Mouse (Mus musculus) midbrain, embryonic 15.5 days (tissue): ENCODE measurements around the gene Rnf144a. TPM values are rescaled to one million over a fixed set of nuclear protein-coding genes. Genes with fewer than 3 reads are reported as not detected.

ENCODE experiments used
- ATAC-seq: fragments of 200-750 bp; cut with Nextera tagmentation; replicated peaks from 2 replicates; pipeline ENCODE4 v1.8.0; 2017; ENCODE audit warnings: moderate TSS enrichment
- H3K27ac ChIP-seq: fragments of 300-500 bp; sonication (generic); 2 replicates; pipeline ENCODE4 v1.5.1; 2015; ENCODE audit warnings: mild to moderate bottlenecking, inconsistent platforms
- H3K27me3 ChIP-seq: fragments of 300-500 bp; sonication (generic); replicated peaks from 2 replicates; pipeline ENCODE4 v1.6.1; 2015; ENCODE audit warnings: inconsistent platforms
- H3K36me3 ChIP-seq: fragments of 300-500 bp; sonication (generic); replicated peaks from 2 replicates; pipeline ENCODE4 v1.6.1; 2015; ENCODE audit warnings: inconsistent platforms
- H3K4me1 ChIP-seq: fragments of 300-500 bp; sonication (generic); 2 replicates; pipeline ENCODE4 v1.6.1; 2015; ENCODE audit warnings: inconsistent platforms
- H3K4me2 ChIP-seq: fragments of 300-500 bp; sonication (generic); 2 replicates; pipeline ENCODE4 v1.6.1; 2015; ENCODE audit warnings: inconsistent platforms, mild to moderate bottlenecking, moderate library complexity
- H3K4me3 ChIP-seq: fragments of 300-500 bp; sonication (generic); 2 replicates; pipeline ENCODE4 v1.5.1; 2015; ENCODE audit warnings: mild to moderate bottlenecking, inconsistent platforms
- H3K9ac ChIP-seq: fragments of 300-500 bp; sonication (generic); 2 replicates; pipeline ENCODE4 v1.6.1; 2015; ENCODE audit warnings: mild to moderate bottlenecking, inconsistent platforms
- H3K9me3 ChIP-seq: fragments of 300-500 bp; sonication (generic); 2 replicates; pipeline ENCODE4 v1.6.1; 2016; ENCODE audit warnings: inconsistent platforms
- WGBS: fragments of 180-500 bp; shearing (Covaris S2); methylation state at CpG from one replicate; pipeline ENCODE4 v1.1.7; 2015; ENCODE audit warnings: mixed read lengths; 5-methylcytosine and 5-hydroxymethylcytosine counted together
- polyA plus RNA-seq: library from polyadenylated mRNA; unstranded; fragments of >200 nt; fragmentation: Nextera tagmentation; extraction: Ambion mirVana; gene quantifications from 2 replicates; pipeline ENCODE4 v1.2.1, GENCODE M21; 2015

Rnf144a gene
- polyA plus RNA-seq, 1 experiment from 2014 or later = 30.8 TPM

DNA sequence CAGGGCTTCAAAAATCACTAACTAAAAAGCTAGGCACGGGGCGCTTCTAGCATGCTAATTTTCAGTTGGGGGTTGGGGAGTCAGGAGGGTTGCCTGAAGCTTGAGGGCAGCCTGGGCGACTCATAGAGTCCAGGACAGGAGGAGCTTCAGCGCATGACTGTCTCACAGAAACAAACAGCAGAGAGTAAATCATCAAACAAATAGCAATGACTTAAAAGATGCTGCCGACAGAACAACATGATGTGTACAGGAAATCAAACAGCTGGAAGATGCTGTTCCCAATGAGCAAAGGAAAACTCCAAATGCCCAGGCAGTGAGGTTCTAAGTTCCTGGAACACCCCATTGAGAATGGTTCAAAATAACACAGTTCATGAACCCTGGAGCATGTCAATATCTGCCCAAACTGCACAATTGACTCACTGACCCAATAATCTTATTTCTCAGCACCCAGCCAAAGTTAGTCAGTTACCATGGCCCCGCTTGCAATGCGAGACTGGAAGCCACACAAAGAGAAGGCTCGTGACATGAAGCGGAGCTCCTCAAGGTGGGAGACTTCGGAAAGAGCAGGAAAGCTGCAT, 54.0 kb downstream of the Rnf144a start:
- no peak overlapping the region for H3K4me2 ChIP-seq
- 0 out of 2 replicates have a peak overlapping the region, but pooled peaks have one; percentile 5 for H3K27ac ChIP-seq
- 59% methylated on average over 10 of the region's 10 CpGs for WGBS
- no peak overlapping the region for H3K4me3 ChIP-seq
- H3K9ac ChIP-seq = no peak overlapping the region
- no peaks in the 10 kb centered on the region for H3K27me3 ChIP-seq
- H3K9me3 ChIP-seq = no peaks in the 10 kb centered on the region
- H3K36me3 ChIP-seq = no peaks in the 10 kb centered on the region
- no peak for ATAC-seq
- peaks cover 18% of the 10 kb centered on the region for H3K4me1 ChIP-seq

DNA sequence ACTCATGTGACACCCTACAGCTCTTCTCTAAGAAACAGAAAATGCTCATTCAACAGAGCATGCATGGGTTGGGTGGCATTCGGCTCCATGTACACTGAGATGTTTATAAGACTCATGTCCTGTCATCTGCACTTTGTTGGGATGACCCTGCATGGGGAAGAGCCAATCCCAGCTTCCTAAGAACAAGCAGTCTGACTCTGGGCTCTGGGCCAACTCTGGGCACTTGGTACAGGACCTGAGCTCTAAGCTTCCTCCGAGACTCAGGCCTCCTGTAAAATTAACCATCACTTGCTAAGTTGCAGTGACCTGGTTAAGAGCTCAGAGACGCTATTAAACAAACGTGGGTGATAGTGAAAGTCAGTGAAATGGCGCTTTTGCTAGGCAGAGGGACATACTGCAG, 55.2 kb downstream of the Rnf144a start:
- Histone ChIP-seq H3K9me3 (no peaks in the 10 kb centered on the region), H3K9ac (no peak overlapping the region), H3K4me2 (no peak overlapping the region), H3K4me3 (no peak overlapping the region), H3K27ac (no peak overlapping the region), H3K36me3 (no peaks in the 10 kb centered on the region), H3K4me1 (peaks cover 18% of the 10 kb centered on the region), H3K27me3 (no peaks in the 10 kb centered on the region)
- WGBS = 78% methylated on average over 5 of the region's 5 CpGs
- no peak for ATAC-seq

DNA sequence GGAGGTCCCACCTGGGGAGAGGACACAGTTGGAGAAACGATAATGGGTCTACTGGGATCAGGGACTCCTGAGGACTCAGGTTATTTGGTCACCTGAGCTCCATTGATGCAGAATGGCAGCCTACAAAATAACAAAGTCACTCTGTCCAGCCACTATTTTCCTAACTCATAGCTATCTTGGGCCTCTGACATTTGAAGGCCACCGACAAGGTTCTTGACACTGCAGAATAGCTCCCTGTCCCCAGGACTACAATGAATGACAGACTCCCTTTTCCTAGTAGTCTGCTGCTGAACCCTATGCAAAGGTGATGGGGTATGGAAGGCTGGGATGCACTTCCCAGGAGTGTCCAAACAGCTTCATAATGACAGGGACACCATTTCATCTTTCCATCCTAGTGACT, 55.8 kb downstream of the Rnf144a start:
- Histone ChIP-seq H3K4me2 (no peak overlapping the region), H3K9me3 (no peaks in the 10 kb centered on the region), H3K4me3 (no peak overlapping the region), H3K36me3 (no peaks in the 10 kb centered on the region), H3K27ac (no peak overlapping the region), H3K4me1 (peaks cover 18% of the 10 kb centered on the region), H3K9ac (no peak overlapping the region), H3K27me3 (no peaks in the 10 kb centered on the region)
- no peak for ATAC-seq
- 92% methylated on average over 2 of the region's 2 CpGs for WGBS

DNA sequence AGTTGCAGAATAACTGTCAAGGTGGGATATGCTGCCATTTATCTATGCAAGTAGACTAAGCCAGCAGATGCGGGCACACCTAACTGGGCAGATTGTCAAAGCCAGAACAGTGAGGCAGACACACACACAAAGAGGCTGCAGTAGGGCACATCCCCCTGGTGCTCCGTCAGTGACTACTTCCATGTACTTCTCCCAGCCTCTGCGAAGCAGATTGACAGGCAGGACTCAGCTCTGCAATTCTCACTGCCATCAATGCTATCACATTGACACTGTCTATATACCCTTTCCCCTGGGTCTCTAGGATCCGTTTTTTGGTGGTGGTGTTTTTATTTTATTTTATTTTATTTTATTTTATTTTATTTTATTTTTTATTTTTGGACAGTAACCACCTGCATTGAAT, 57.8 kb downstream of the Rnf144a start:
- no peaks in the 10 kb centered on the region for H3K9me3 ChIP-seq
- no peak overlapping the region for H3K4me2 ChIP-seq
- no peak overlapping the region for H3K9ac ChIP-seq
- no peaks in the 10 kb centered on the region for H3K36me3 ChIP-seq
- peaks cover 18% of the 10 kb centered on the region for H3K4me1 ChIP-seq
- WGBS = 77% methylated on average over 4 of the region's 4 CpGs
- ATAC-seq = no peak
- H3K27ac ChIP-seq = peak overlapping the region; percentile 27; the same call in 1 of the 2 replicates
- no peak overlapping the region for H3K4me3 ChIP-seq
- no peaks in the 10 kb centered on the region for H3K27me3 ChIP-seq

DNA sequence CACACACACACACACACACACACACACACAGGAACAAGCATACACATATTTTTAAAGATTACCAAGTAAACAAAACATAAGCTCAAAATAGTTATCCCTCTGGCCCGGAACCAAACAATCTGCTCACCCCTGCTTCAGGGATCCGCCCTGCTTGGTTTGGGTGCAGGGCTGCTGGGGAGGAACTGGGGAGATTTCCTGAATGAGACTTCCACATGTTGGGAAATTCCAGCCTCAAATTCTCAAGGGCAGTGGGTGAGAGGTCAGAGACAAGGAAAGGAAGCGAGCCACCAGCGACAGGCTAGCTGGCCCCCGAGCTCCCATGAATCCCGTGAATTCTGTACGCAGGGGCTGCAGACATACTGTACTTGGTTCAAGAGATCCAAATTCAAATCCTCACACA, 58.9 kb downstream of the Rnf144a start:
- Histone ChIP-seq H3K27me3 (no peaks in the 10 kb centered on the region), H3K9ac (no peak overlapping the region), H3K4me1 (peaks cover 17% of the 10 kb centered on the region), H3K4me2 (no peak overlapping the region), H3K36me3 (no peaks in the 10 kb centered on the region), H3K9me3 (no peaks in the 10 kb centered on the region), H3K4me3 (no peak overlapping the region), H3K27ac (0 out of 2 replicates have a peak overlapping the region, but pooled peaks have one; percentile 27)
- 82% methylated on average over 7 of the region's 7 CpGs for WGBS
- no peak for ATAC-seq

DNA sequence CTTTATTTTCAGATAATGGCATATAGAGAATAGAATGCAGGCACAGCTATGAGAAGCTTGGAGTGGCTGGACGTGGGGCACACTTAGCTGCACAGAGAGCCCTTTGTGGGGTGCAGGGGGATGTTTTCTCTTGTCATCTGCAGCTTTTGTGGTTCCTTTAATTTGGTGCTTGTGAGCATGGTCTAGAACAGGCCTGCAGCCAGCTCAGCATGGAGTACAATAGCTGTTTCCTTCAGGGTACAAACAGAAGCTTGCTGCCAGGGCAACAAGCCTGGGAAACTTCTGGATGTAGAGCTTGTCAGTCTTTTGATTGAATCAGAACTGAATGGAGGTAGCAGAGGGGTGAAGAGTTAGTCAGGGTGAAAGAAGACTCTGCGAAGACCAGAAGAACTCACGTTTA, 63.7 kb downstream of the Rnf144a start:
- H3K9ac ChIP-seq = no peak overlapping the region
- no peaks in the 10 kb centered on the region for H3K27me3 ChIP-seq
- 0 out of 2 replicates have a peak, but pooled peaks cover 3% of the 10 kb centered on the region for H3K4me1 ChIP-seq
- H3K27ac ChIP-seq = no peak overlapping the region
- ATAC-seq = 0 out of 2 replicates have a peak, but pooled peaks have one; percentile 39
- H3K36me3 ChIP-seq = no peaks in the 10 kb centered on the region
- no peak overlapping the region for H3K4me2 ChIP-seq
- no peak overlapping the region for H3K4me3 ChIP-seq
- H3K9me3 ChIP-seq = no peaks in the 10 kb centered on the region
- WGBS = 32% methylated on average over 3 of the region's 3 CpGs

DNA sequence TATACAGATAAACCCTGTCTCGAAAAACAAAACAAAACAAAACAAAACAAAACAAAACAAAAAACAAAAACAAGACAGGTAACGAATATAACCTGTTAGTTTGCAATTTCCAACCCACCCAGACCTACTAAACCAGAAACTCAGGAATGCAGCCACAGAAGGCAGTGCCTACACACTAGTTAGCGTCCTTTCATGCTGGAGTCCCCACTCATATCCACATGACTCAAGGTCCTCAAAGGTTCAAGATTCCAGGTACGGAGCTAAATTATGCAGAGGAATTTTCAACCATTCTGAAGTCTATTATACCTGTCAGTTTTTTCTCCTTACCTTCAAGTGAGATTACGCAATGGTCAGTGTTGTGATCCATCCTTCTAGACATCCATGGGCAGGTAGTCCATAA, 70.6 kb downstream of the Rnf144a start:
- Histone ChIP-seq H3K4me1 (no peaks in the 10 kb centered on the region; the same call in 1 of the 2 replicates), H3K27me3 (no peaks in the 10 kb centered on the region), H3K27ac (no peak overlapping the region), H3K4me3 (no peak overlapping the region), H3K4me2 (no peak overlapping the region), H3K9me3 (no peaks in the 10 kb centered on the region), H3K36me3 (no peaks in the 10 kb centered on the region), H3K9ac (no peak overlapping the region)
- 98% methylated on average over 5 of the region's 5 CpGs for WGBS
- no peak for ATAC-seq

DNA sequence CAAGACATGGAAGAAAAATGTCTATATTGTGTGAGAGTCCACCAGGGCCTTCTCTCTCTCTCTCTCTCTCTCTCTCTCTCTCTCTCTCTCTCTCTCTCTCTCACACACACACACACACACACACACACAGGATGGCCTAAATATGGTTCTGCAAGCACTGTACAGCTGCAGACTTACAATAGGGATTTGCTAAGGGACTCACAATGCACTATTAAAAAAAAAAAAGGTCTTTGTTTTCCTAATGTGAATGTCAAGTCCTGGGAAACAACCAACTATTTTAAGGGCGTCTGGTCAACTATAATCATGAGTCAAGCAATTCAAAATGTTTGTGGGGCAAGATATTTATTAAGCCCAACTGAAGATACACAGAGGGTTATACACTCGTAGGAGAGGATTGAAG, 71.9 kb downstream of the Rnf144a start:
- Histone ChIP-seq H3K4me1 (no peaks in the 10 kb centered on the region; the same call in 1 of the 2 replicates), H3K9ac (no peak overlapping the region), H3K27me3 (no peaks in the 10 kb centered on the region), H3K9me3 (no peaks in the 10 kb centered on the region), H3K4me3 (no peak overlapping the region), H3K27ac (no peak overlapping the region), H3K4me2 (no peak overlapping the region), H3K36me3 (no peaks in the 10 kb centered on the region)
- no peak for ATAC-seq
- WGBS = 67% methylated on average over 2 of the region's 2 CpGs

DNA sequence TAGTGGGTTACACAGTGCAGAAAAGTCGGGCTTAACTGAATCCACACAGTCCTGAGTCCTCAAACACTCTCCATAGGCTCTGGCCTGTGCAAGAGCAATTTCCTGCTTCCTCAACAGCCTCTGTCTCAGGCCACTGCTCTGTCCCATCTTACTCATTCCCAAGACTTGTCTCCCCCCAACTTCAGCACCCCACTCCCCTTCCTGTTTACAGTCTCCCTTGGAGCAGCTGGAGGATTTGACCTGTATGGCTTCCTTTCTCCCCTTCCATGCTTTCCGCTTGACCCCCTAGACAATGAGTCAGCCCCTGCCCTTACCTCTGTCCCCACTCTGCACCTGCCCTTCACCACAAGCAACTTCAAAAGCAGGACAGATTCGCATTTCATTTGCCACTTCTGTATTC, 72.4 kb downstream of the Rnf144a start:
- ATAC-seq = no peak
- H3K36me3 ChIP-seq = no peaks in the 10 kb centered on the region
- H3K27me3 ChIP-seq = no peaks in the 10 kb centered on the region
- no peak overlapping the region for H3K9ac ChIP-seq
- no peak overlapping the region for H3K27ac ChIP-seq
- no peak overlapping the region for H3K4me3 ChIP-seq
- 89% methylated on average over 3 of the region's 3 CpGs for WGBS
- H3K4me1 ChIP-seq = no peaks in the 10 kb centered on the region; the same call in 1 of the 2 replicates
- H3K4me2 ChIP-seq = no peak overlapping the region
- no peaks in the 10 kb centered on the region for H3K9me3 ChIP-seq

DNA sequence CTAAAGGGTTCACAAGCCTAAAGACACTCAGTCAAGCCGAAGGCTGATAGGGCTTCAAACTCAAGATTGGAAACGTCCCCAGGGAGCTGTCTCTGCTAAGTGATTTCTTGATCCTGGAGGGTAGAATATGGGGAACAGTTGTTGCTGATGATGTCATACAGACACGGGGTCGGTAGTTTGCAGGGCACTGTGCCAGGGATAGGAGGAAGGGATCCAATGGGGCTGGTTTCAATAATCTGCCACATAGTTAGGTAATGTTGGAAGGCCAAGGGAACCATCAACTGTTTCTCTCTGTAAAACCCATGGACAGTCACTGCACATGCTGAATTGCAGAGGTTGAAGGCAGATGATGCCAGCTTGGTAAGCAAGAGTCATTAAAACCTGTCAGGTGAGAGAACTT, 73.0 kb downstream of the Rnf144a start:
- Histone ChIP-seq H3K9me3 (no peaks in the 10 kb centered on the region), H3K27me3 (no peaks in the 10 kb centered on the region), H3K4me3 (no peak overlapping the region), H3K4me1 (peaks cover 2% of the 10 kb centered on the region; the same call in 1 of the 2 replicates), H3K27ac (no peak overlapping the region), H3K36me3 (no peaks in the 10 kb centered on the region), H3K4me2 (no peak overlapping the region), H3K9ac (no peak overlapping the region)
- no peak for ATAC-seq
- WGBS = 80% methylated on average over 4 of the region's 4 CpGs

DNA sequence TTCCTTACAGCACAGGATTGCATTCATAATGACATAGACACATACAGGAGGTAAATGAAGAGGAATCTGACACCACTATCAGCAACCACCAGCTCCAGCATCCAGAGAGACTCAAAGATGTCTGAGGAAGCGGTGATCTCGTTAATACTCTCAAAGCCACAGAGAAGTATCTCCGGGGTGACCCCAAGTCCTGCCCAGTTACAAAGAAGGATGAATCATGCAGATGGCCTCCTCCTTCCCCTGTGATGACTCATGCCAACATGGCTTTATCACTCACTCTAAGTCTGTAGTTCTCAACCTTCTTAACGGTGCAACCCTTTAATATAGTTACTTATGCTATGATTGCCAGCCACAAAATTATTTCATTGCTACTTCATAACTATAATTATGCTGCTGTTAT, 74.4 kb downstream of the Rnf144a start:
- Histone ChIP-seq H3K4me2 (no peak overlapping the region), H3K27ac (no peak overlapping the region), H3K9me3 (no peaks in the 10 kb centered on the region), H3K27me3 (no peaks in the 10 kb centered on the region), H3K4me1 (peaks cover 6% of the 10 kb centered on the region; the same call in 1 of the 2 replicates), H3K36me3 (no peaks in the 10 kb centered on the region), H3K9ac (no peak overlapping the region), H3K4me3 (no peak overlapping the region)
- WGBS = 91% methylated on average over 4 of the region's 4 CpGs
- no peak for ATAC-seq

DNA sequence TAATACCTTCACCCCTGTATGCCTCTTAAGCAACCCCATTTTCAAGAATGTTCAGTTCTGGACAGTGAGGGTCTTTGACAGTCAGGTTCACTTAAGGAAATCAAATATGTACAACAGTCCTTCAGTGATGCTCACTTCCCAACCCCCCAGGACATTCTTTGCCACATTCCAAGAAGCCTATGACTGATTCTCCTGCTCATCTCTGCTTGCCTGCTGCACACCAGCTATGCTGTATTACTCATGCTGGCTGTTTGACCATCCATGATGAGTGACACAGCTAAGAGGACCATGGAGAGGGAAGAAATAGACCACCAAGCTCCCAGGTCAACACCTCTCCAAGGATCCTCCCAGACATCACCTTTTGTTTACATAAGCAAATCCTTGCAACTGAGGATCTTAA, 75.2 kb downstream of the Rnf144a start:
- Histone ChIP-seq H3K36me3 (no peaks in the 10 kb centered on the region), H3K27me3 (no peaks in the 10 kb centered on the region), H3K4me1 (peaks cover 6% of the 10 kb centered on the region; the same call in 1 of the 2 replicates), H3K9me3 (no peaks in the 10 kb centered on the region), H3K4me2 (no peak overlapping the region), H3K27ac (no peak overlapping the region), H3K4me3 (no peak overlapping the region), H3K9ac (no peak overlapping the region)
- no peak for ATAC-seq

DNA sequence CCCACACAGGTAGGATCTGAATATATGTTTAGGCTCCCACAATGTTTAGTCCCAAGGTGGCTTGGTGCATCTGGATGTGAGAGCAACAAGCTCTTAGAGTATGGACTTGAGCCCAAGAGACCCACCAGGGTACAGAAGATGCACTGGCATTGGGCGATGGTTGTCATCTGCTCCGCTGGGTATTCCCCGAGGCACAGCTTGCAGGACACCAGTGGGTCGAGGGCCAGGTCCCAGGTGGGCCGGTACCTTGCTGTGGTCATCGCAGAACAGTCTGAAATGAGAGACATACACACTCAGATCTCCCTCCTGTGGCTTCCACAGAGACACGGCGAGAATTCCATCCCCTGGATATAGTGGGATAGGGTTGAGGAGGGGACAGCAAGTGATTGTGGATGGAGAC, 75.9 kb downstream of the Rnf144a start:
- Histone ChIP-seq H3K9ac (no peak overlapping the region), H3K4me1 (peaks cover 6% of the 10 kb centered on the region; the same call in 1 of the 2 replicates), H3K27me3 (no peaks in the 10 kb centered on the region), H3K36me3 (no peaks in the 10 kb centered on the region), H3K27ac (no peak overlapping the region), H3K4me3 (no peak overlapping the region), H3K4me2 (no peak overlapping the region), H3K9me3 (no peaks in the 10 kb centered on the region)
- 97% methylated on average over 8 of the region's 8 CpGs for WGBS
- ATAC-seq = no peak
